Mouse (Mus musculus): ENCODE measurements around the gene Nlrp6. TPM values are rescaled to one million over a fixed set of nuclear protein-coding genes. Genes with fewer than 3 reads are reported as not detected.
A peak's percentile ranks its signal among the peaks of the same experiment; 100 is the strongest.

The Nlrp6 gene
- polyA plus RNA-seq, 1 experiment from 2014 or later: 18.8 TPM

GRCm38 (mm10) chr7:140907697-140908096 is 13.0 kb upstream of the Nlrp6 start:
- peak overlapping the region; percentile 86 for H3K27ac ChIP-seq (ENCODE audit: low read depth)
- WGBS (ENCODE audit: insufficient replicate concordance): 75% methylated on average over 7 of the region's 7 CpGs
- no peak for DNase-seq
- H3K9ac ChIP-seq (replicated peaks): no peak overlapping the region
- H3K4me1 ChIP-seq (ENCODE audit: insufficient read depth): peaks cover 5% of the 10 kb centered on the region
- H3K36me3 ChIP-seq (replicated peaks; ENCODE audit: insufficient read depth, low read length): no peaks in the 10 kb centered on the region
- ATAC-seq: no peak
- TF ChIP-seq CTCF (IDR thresholded peaks at IDR 0.05; ENCODE audit: low read depth): peak; percentile 40
- no peak for TF ChIP-seq EP300 (IDR thresholded peaks at IDR 0.05; ENCODE audit: low read depth)
- no peak overlapping the region for H3K4me3 ChIP-seq (ENCODE audit: low read depth, low read length)
- no peaks in the 10 kb centered on the region for H3K9me3 ChIP-seq (ENCODE audit: low read length)
- H3K27me3 ChIP-seq (ENCODE audit: insufficient read depth, low read length): no peaks in the 10 kb centered on the region
- H3K4me2 ChIP-seq (ENCODE audit: low read depth, low read length): peak overlapping the region; percentile 64

DNA sequence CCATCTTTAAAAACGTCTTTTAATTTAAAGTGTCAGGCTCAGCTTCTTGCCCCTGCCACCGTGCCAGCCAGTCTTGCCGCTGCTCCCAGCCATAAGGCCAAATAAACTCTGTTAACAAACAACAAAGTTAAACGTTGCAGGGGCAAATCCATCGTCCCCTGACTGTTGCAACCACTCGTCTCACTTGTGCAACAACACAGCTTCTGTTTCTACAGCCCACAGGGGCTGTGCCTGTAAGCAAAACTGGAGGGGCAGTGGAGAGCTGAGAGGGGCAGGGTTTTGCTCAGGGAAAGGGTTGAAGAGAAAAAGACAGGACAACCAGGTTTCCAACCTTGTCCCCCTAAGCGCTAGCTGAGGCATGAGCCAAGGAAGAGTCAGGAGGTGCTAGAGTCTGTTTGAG is 12.5 kb upstream of the Nlrp6 start:
- H3K4me2 ChIP-seq (ENCODE audit: low read depth, low read length): peak overlapping the region; percentile 75
- H3K36me3 ChIP-seq (replicated peaks; ENCODE audit: insufficient read depth, low read length): no peaks in the 10 kb centered on the region
- H3K9ac ChIP-seq (replicated peaks): no peak overlapping the region; the same call in 1 of the 2 replicates
- no peaks in the 10 kb centered on the region for H3K9me3 ChIP-seq (ENCODE audit: low read length)
- WGBS (ENCODE audit: insufficient replicate concordance): 34% methylated on average over 7 of the region's 7 CpGs
- H3K4me1 ChIP-seq (ENCODE audit: insufficient read depth): peaks cover 7% of the 10 kb centered on the region
- DNase-seq: peak; percentile 60
- no peaks in the 10 kb centered on the region for H3K27me3 ChIP-seq (ENCODE audit: insufficient read depth, low read length)
- TF ChIP-seq CTCF (IDR thresholded peaks at IDR 0.05; ENCODE audit: low read depth) (no peak), EP300 (IDR thresholded peaks at IDR 0.05; ENCODE audit: low read depth) (no peak)
- H3K4me3 ChIP-seq (ENCODE audit: low read depth, low read length): no peak overlapping the region
- H3K27ac ChIP-seq (ENCODE audit: low read depth): peak overlapping the region; percentile 86
- peak; percentile 58 for ATAC-seq

DNA sequence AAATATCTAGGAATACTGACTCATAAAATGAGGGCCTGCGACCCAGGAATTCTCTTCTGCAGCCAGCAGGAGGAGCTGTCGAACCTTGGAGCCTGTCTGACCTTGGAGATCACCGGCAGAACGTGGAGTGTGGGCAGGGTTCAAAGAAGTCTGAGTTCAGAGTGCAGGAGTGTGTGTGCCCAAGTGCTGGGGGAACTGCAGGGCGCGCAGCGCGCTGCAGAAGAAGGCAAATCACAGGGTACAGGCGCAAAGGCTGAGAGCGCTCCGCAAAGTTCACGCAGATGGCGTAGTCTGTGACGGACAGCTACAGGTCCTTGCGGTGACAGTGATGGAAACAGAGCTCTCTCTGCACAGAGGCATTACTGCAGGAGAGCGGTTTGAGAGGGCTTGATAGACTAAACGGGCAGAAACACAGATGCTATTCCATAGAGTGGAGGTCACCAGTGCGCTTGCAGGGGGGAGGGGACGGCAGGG is 12.0 kb upstream of the Nlrp6 start:
- H3K27ac ChIP-seq (ENCODE audit: low read depth): peak overlapping the region; percentile 86
- H3K9ac ChIP-seq (replicated peaks): no peak overlapping the region; the same call in 1 of the 2 replicates
- H3K36me3 ChIP-seq (replicated peaks; ENCODE audit: insufficient read depth, low read length): no peaks in the 10 kb centered on the region
- peak overlapping the region; percentile 75 for H3K4me2 ChIP-seq (ENCODE audit: low read depth, low read length)
- ATAC-seq (peak; percentile 46), DNase-seq (peak; percentile 81)
- H3K4me1 ChIP-seq (ENCODE audit: insufficient read depth): peaks cover 8% of the 10 kb centered on the region
- TF ChIP-seq EP300 (IDR thresholded peaks at IDR 0.05; ENCODE audit: low read depth) (no peak), CTCF (IDR thresholded peaks at IDR 0.05; ENCODE audit: low read depth) (peak; percentile 87)
- H3K4me3 ChIP-seq (ENCODE audit: low read depth, low read length): peak overlapping the region; percentile 39
- H3K9me3 ChIP-seq (ENCODE audit: low read length): no peaks in the 10 kb centered on the region
- H3K27me3 ChIP-seq (ENCODE audit: insufficient read depth, low read length): no peaks in the 10 kb centered on the region
- 1% methylated on average over 19 of the region's 19 CpGs for WGBS (ENCODE audit: insufficient replicate concordance)

- peak overlapping the region; percentile 83 for H3K27ac ChIP-seq (ENCODE audit: low read depth)
- no peak for DNase-seq
- H3K36me3 ChIP-seq (replicated peaks; ENCODE audit: insufficient read depth, low read length): no peaks in the 10 kb centered on the region
- WGBS (ENCODE audit: insufficient replicate concordance): 51% methylated on average over 3 of the region's 3 CpGs
- peaks cover 11% of the 10 kb centered on the region for H3K4me1 ChIP-seq (ENCODE audit: insufficient read depth)
- no peak overlapping the region for H3K4me3 ChIP-seq (ENCODE audit: low read depth, low read length)
- no peaks in the 10 kb centered on the region for H3K9me3 ChIP-seq (ENCODE audit: low read length)
- no peak for ATAC-seq
- H3K4me2 ChIP-seq (ENCODE audit: low read depth, low read length): peak overlapping the region; percentile 2; the same call in 1 of the 2 replicates
- H3K27me3 ChIP-seq (ENCODE audit: insufficient read depth, low read length): no peaks in the 10 kb centered on the region
- TF ChIP-seq CTCF (IDR thresholded peaks at IDR 0.05; ENCODE audit: low read depth): no peak
- no peak for TF ChIP-seq EP300 (IDR thresholded peaks at IDR 0.05; ENCODE audit: low read depth)
- no peak overlapping the region for H3K9ac ChIP-seq (replicated peaks)
These were observed 8.4 kb upstream of the Nlrp6 start for GRCm38 (mm10) chr7:140912293-140912692.

- H3K4me2 ChIP-seq (ENCODE audit: low read depth, low read length): peak overlapping the region; percentile 13; the same call in 1 of the 2 replicates
- 63% methylated on average over 5 of the region's 5 CpGs for WGBS (ENCODE audit: insufficient replicate concordance)
- no peaks in the 10 kb centered on the region for H3K9me3 ChIP-seq (ENCODE audit: low read length)
- DNase-seq (no peak), ATAC-seq (peak; percentile 26; the same call in 1 of the 2 replicates)
- H3K4me3 ChIP-seq (ENCODE audit: low read depth, low read length): no peak overlapping the region
- H3K27me3 ChIP-seq (ENCODE audit: insufficient read depth, low read length): no peaks in the 10 kb centered on the region
- H3K36me3 ChIP-seq (replicated peaks; ENCODE audit: insufficient read depth, low read length): no peaks in the 10 kb centered on the region
- H3K27ac ChIP-seq (ENCODE audit: low read depth): peak overlapping the region; percentile 83
- TF ChIP-seq CTCF (IDR thresholded peaks at IDR 0.05; ENCODE audit: low read depth) (no peak), EP300 (IDR thresholded peaks at IDR 0.05; ENCODE audit: low read depth) (no peak)
- no peak overlapping the region for H3K9ac ChIP-seq (replicated peaks)
- H3K4me1 ChIP-seq (ENCODE audit: insufficient read depth): peaks cover 11% of the 10 kb centered on the region
These were observed 7.7 kb upstream of the Nlrp6 start for GRCm38 (mm10) chr7:140912846-140913482.

DNA sequence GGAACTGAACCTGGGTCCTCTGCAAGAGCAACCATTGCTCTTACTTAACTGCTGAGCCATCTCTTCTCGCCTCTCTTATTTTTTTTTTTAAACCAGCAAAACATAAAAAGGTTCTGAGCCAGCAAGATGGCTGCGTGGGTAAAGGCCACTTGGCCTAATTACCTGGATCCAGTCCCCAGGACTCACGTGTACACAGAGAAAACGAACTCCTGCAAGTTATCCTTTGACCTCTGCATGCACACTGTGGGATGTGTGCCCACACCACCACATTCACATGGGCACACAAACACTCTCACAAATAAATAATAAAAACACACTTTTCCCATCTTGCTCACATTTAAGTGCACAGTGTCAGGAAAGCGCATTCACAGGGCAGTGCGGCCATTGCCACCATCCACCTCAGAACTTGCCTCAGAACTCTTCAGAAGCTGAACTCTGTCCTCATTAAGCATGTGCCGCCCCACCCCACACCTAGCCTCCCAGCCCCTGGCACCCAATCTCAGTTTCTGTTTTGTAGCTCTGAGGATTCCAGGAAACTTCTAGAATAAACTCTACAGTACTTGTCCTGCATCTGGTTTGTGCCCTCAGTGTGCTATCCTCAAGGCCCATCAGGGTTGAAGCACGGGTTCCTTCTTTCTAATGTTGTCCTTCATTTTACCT is 6.5 kb upstream of the Nlrp6 start:
- H3K4me2 ChIP-seq (ENCODE audit: low read depth, low read length): no peak overlapping the region
- H3K4me1 ChIP-seq (ENCODE audit: insufficient read depth): peaks cover 11% of the 10 kb centered on the region
- no peaks in the 10 kb centered on the region for H3K9me3 ChIP-seq (ENCODE audit: low read length)
- DNase-seq: no peak
- H3K36me3 ChIP-seq (replicated peaks; ENCODE audit: insufficient read depth, low read length): no peaks in the 10 kb centered on the region
- TF ChIP-seq EP300 (IDR thresholded peaks at IDR 0.05; ENCODE audit: low read depth) (no peak), CTCF (IDR thresholded peaks at IDR 0.05; ENCODE audit: low read depth) (no peak)
- H3K9ac ChIP-seq (replicated peaks): no peak overlapping the region
- no peak overlapping the region for H3K4me3 ChIP-seq (ENCODE audit: low read depth, low read length)
- peak overlapping the region; percentile 83 for H3K27ac ChIP-seq (ENCODE audit: low read depth)
- WGBS (ENCODE audit: insufficient replicate concordance): 75% methylated on average over 8 of the region's 8 CpGs
- no peaks in the 10 kb centered on the region for H3K27me3 ChIP-seq (ENCODE audit: insufficient read depth, low read length)
- no peak for ATAC-seq
